Mouse (Mus musculus) lung, embryonic 16.5 days (tissue): ENCODE measurements around the gene Calr. TPM values are rescaled to one million over a fixed set of nuclear protein-coding genes. Genes with fewer than 3 reads are reported as not detected.

Experiments used
- ATAC-seq: fragments of 200-750 bp; cut with Nextera tagmentation; 2 replicates; pipeline ENCODE4 v1.8.0; 2017; ENCODE audit warnings: low read depth, mild to moderate bottlenecking, moderate library complexity
- H3K27ac ChIP-seq: fragments of 300-500 bp; sonication (generic); 2 replicates; pipeline ENCODE4 v1.5.1; 2014; ENCODE audit warnings: mild to moderate bottlenecking, control low read depth, low read length
- H3K27me3 ChIP-seq: fragments of 300-500 bp; sonication (generic); 2 replicates; pipeline ENCODE4 v1.6.1; 2014; ENCODE audit warnings: low read depth, low read length, mixed read lengths; ENCODE audit not compliant: control insufficient read depth, insufficient read depth
- H3K36me3 ChIP-seq: fragments of 300-500 bp; sonication (generic); 2 replicates; pipeline ENCODE4 v1.6.1; 2014; ENCODE audit warnings: low read length; ENCODE audit not compliant: control insufficient read depth, insufficient read depth
- H3K4me1 ChIP-seq: fragments of 300-500 bp; sonication (generic); replicated peaks from 2 replicates; pipeline ENCODE4 v1.6.1; 2014; ENCODE audit warnings: low read length, mixed read lengths; ENCODE audit not compliant: control insufficient read depth, insufficient read depth
- H3K4me2 ChIP-seq: fragments of 300-500 bp; sonication (generic); 2 replicates; pipeline ENCODE4 v1.6.1; 2014; ENCODE audit warnings: low read depth, low read length, control low read depth
- H3K4me3 ChIP-seq: fragments of 300-500 bp; sonication (generic); 2 replicates; pipeline ENCODE4 v1.5.1; 2014; ENCODE audit warnings: mild to moderate bottlenecking, low read length, control low read depth
- H3K9ac ChIP-seq: fragments of 300-500 bp; sonication (generic); 2 replicates; pipeline ENCODE4 v1.6.1; 2014; ENCODE audit warnings: low read length, control low read depth
- H3K9me3 ChIP-seq: fragments of 300-500 bp; sonication (generic); 2 replicates; pipeline ENCODE4 v1.6.1; 2016; ENCODE audit warnings: low read length; ENCODE audit not compliant: control insufficient read depth
- WGBS: fragments of 180-500 bp; shearing (Covaris S2); extraction: QIAGEN DNeasy Blood & Tissue Kit; methylation state at CpG from one replicate; pipeline ENCODE4 v1.1.7; 2014; 5-methylcytosine and 5-hydroxymethylcytosine counted together
- polyA plus RNA-seq: library from polyadenylated mRNA; unstranded; fragments of >200 nt; fragmentation: Nextera tagmentation; extraction: Ambion mirVana; gene quantifications from 2 replicates; pipeline ENCODE4 v1.2.1, GENCODE M21; 2015

Calr gene
- polyA plus RNA-seq, 1 experiment from 2014 or later, result 996 TPM

DNA sequence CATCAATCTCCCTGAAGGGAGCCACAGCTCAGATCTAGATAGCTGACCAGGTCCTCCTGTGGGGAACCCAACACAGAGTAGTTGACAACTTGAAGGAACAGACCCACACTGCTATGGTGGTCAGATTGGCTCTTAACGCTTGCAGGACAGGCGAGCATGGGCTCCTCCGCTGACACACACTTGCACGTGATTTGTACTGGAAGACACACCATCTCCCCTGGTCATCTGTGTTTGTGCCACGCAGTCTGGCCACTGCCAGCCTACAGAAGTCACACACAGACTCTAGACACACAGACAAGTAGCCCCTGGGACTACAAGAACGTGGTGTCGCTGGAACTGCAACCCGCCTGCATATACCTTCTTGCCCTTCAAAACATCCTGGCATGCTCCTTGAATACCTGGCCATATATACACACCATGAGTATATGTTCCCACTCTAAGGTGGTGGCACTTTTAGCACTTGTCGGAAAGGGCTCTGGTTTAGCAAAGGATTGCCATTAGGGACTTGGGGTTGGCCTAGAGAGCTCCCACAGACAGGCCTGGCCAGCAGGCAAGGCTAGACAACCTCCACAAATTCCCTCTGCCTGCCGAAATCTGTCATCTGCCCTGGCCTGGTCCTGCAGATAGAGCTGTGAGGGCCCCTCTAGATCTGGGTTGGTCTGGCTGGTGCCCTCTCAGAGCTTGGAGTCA, 48.1 kb downstream of the Calr start:
- H3K27me3 ChIP-seq, result no peaks in the 10 kb centered on the region
- H3K4me1 ChIP-seq, result peaks cover 54% of the 10 kb centered on the region

DNA sequence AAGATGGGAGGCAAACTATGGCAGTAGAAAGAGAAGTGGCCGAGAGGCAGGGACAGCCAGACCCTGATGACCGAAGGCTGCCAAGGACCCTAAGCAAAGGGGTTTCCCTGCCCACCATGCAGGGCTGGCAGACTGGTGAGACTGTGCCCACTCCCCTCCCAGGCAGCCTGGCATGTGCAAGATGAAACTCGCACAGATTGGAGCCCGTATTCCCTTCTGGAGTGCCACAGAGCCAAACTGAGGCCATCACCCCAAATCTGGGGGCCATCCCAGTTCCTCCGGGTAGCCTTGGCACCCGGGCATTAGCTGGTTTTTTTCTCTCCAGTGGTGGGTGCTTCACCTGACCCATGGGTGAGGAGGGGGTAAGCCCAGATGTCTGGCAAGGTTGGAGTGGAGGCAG, 48.8 kb downstream of the Calr start:
- Histone ChIP-seq H3K27ac (no peak overlapping the region), H3K4me1 (peaks cover 55% of the 10 kb centered on the region), H3K36me3 (peaks cover 4% of the 10 kb centered on the region; the same call in 1 of the 2 replicates), H3K4me2 (peak overlapping the region; percentile 90), H3K9me3 (no peaks in the 10 kb centered on the region), H3K27me3 (no peaks in the 10 kb centered on the region), H3K4me3 (peak overlapping the region; percentile 90), H3K9ac (peak overlapping the region; percentile 99)
- no peak for ATAC-seq
- 78% methylated on average over 6 of the region's 6 CpGs for WGBS

More for the DNA sequence above, 48.1 kb downstream of the Calr start:
- peak overlapping the region; percentile 90 for H3K4me2 ChIP-seq
- 59% methylated on average over 10 of the region's 10 CpGs for WGBS
- H3K4me3 ChIP-seq, result peak overlapping the region; percentile 90
- peak overlapping the region; percentile 94 for H3K27ac ChIP-seq
- no peaks in the 10 kb centered on the region for H3K9me3 ChIP-seq
- H3K9ac ChIP-seq, result peak overlapping the region; percentile 99
- peaks cover 4% of the 10 kb centered on the region; the same call in 1 of the 2 replicates for H3K36me3 ChIP-seq
- no peak for ATAC-seq

DNA sequence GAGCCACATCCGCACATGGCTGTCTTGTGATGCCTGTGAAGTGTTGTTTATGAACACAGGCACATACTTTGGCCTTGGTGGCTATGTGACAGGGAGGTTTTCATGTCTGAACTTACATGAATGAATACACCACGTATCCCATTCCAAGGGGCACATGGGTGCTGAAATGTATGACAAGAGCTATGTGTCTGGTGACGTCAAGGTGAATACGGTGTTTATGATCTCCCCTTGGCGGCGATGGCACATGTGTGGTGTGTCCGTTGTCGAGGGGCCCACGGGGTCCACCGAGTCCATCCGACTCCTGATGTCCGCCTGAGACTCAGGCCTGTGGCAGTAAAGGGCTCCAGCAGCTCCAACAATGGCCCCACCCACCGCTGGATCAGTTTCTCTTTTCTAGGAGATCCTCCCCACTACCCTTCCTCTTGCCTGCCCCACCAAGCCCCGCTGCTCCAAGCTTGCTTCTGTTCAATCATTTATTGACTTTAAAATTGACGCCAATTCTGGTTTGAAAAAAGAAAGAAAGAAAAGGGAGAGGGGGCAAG, 49.4 kb downstream of the Calr start:
- Histone ChIP-seq H3K4me3 (no peak overlapping the region), H3K4me2 (no peak overlapping the region), H3K4me1 (peaks cover 58% of the 10 kb centered on the region), H3K27me3 (no peaks in the 10 kb centered on the region), H3K36me3 (peaks cover 4% of the 10 kb centered on the region; the same call in 1 of the 2 replicates), H3K9ac (no peak overlapping the region; the same call in 1 of the 2 replicates), H3K9me3 (no peaks in the 10 kb centered on the region), H3K27ac (no peak overlapping the region)
- WGBS, result 80% methylated on average over 15 of the region's 15 CpGs
- ATAC-seq, result no peak

DNA sequence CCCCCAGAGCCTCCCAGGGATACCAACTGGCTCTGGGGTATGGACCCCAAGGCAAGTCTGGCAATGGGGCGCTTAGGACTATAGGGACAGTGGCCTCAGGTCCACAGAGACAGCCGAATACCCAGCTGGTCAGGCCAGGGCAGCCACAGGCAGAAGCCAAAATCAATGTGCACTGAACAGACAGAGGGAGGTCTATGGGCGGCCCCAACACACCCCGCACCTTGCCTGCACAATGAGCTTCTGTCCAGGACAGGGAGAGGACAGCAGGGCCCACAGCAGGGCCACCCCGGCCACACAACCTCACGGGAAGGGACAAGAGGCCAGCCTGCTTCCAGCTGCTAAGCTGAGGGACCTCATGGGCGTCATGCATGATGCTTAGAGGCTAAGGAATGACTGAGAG, 52.2 kb downstream of the Calr start:
- Histone ChIP-seq H3K9me3 (no peaks in the 10 kb centered on the region), H3K36me3 (peaks cover 4% of the 10 kb centered on the region; the same call in 1 of the 2 replicates), H3K4me1 (peaks cover 72% of the 10 kb centered on the region), H3K4me2 (peak overlapping the region; percentile 47; the same call in 1 of the 2 replicates), H3K27ac (peak overlapping the region; percentile 80), H3K4me3 (peak overlapping the region; percentile 9; the same call in 1 of the 2 replicates), H3K27me3 (no peaks in the 10 kb centered on the region), H3K9ac (peak overlapping the region; percentile 2; the same call in 1 of the 2 replicates)
- peak; percentile 43 for ATAC-seq
- WGBS, result 39% methylated on average over 7 of the region's 7 CpGs

DNA sequence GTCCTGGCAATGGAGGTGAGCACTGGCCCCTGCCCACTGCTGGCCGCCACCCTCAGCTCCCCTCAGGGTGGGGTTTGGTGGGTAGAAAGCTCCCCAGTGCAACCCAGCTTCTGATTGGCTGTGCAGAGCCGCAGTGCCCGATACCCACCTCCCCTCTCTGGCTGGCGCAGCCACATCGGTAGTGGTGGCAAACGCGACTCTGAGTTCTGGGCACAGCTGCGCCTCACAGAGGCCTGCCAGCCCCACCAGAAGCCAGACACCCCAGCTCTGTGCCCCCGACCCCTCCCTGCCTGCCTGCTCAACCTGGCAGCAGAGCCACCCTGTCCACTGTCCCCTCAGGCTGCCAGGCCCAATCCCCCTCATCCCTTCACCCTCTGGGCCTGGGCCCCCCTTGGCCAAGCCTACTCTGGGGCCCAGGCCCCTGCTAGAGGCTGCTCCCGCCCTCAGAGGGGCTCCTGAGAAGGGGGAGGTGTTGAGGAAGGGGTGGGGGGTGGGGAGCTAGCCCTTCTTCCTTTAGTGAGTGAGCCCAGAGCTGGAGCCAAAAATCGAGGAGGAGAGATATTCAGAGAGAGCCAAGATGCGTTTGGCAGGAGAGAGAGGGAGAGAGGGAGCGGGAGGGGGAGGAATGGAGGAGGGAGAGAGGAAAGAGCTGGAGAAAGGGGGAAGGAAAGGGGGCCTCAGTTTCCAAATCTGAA, 52.8 kb downstream of the Calr start:
- peak; percentile 81 for ATAC-seq
- peak overlapping the region; percentile 80 for H3K27ac ChIP-seq
- peak overlapping the region; percentile 54 for H3K9ac ChIP-seq
- no peaks in the 10 kb centered on the region for H3K27me3 ChIP-seq
- H3K4me1 ChIP-seq, result peaks cover 76% of the 10 kb centered on the region
- WGBS, result 39% methylated on average over 11 of the region's 13 CpGs
- H3K4me3 ChIP-seq, result peak overlapping the region; percentile 14
- H3K36me3 ChIP-seq, result peaks cover 4% of the 10 kb centered on the region; the same call in 1 of the 2 replicates
- no peaks in the 10 kb centered on the region for H3K9me3 ChIP-seq
- H3K4me2 ChIP-seq, result peak overlapping the region; percentile 47

DNA sequence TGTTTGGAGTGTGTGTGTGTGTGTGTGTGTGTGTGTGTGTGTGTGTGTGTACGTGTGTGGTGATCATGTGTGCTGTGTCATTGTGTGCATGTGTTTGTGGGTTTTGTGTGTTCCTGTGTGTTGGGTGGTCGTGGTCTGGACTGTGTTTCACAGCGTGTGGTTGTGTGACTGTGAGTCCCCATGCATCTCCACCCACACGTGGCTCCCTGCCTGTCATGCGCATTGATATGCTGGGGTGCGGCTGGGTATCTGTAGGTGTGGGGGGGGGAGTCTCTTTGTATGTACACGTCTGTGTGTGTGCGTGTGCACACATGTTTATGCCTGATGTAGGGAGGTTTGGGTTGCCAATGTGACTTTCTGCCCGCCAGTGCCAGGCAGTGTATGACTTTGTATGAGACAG, 53.6 kb downstream of the Calr start:
- Histone ChIP-seq H3K4me1 (peaks cover 76% of the 10 kb centered on the region), H3K9ac (no peak overlapping the region), H3K36me3 (peaks cover 4% of the 10 kb centered on the region; the same call in 1 of the 2 replicates), H3K27me3 (no peaks in the 10 kb centered on the region), H3K4me3 (no peak overlapping the region), H3K9me3 (no peaks in the 10 kb centered on the region), H3K4me2 (no peak overlapping the region), H3K27ac (no peak overlapping the region)
- WGBS, result 80% methylated on average over 9 of the region's 9 CpGs
- no peak for ATAC-seq

DNA sequence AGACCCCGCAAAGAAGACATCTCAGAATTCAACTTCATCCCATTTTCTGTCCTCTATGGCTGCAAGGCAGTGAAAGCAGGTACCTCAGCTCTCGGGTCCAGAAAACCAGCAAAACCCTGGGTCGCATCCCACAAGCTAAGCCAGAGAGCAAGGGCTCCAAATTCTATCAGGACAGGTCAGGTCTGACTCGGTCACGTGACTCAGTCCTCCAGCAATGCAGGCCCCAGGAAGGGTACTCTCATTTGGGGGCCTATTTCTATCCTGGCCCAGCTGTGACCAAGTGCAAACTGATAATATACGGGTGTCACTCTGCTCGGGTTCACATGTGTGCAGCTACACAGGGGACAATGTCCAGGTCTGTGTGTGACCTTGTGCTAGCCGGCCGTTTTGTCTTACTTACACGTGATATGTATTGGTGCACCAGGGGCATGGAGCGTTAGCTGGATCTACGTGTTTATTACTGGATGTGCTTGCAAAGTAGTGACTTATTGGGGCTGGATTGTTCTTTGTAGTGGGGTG, 54.2 kb downstream of the Calr start:
- Histone ChIP-seq H3K36me3 (peaks cover 4% of the 10 kb centered on the region; the same call in 1 of the 2 replicates), H3K9me3 (no peaks in the 10 kb centered on the region), H3K4me3 (no peak overlapping the region), H3K27me3 (peaks cover 3% of the 10 kb centered on the region), H3K27ac (no peak overlapping the region), H3K4me2 (no peak overlapping the region), H3K4me1 (peaks cover 76% of the 10 kb centered on the region), H3K9ac (no peak overlapping the region)
- ATAC-seq, result no peak
- 78% methylated on average over 12 of the region's 12 CpGs for WGBS
